Mouse (Mus musculus) forebrain, postnatal 0 days (tissue): ENCODE results near the gene Camta2. TPM values are rescaled to one million over a fixed set of nuclear protein-coding genes. Genes with fewer than 3 reads are reported as not detected.

Experiments
- ATAC-seq: fragments of 200-750 bp; cut with Nextera tagmentation; 2 replicates; pipeline ENCODE4 v1.8.0; 2017; ENCODE audit warnings: mild to moderate bottlenecking, moderate library complexity
- DNase-seq: peaks from one replicate; pipeline ENCODE4 v3.0.0-alpha.2; 2015
- H3K27ac ChIP-seq: fragments of 300-500 bp; sonication (generic); 2 replicates; pipeline ENCODE4 v1.5.1; 2014; ENCODE audit warnings: low read depth, mild to moderate bottlenecking, antibody characterized with exemption, low read length, moderate library complexity, mixed read lengths
- H3K27me3 ChIP-seq: fragments of 300-500 bp; sonication (generic); 2 replicates; pipeline ENCODE4 v1.6.1; 2014; ENCODE audit warnings: mild to moderate bottlenecking, low read length, mixed read lengths; ENCODE audit not compliant: insufficient read depth
- H3K36me3 ChIP-seq: fragments of 300-500 bp; sonication (generic); 2 replicates; pipeline ENCODE4 v1.6.1; 2014; ENCODE audit warnings: mild to moderate bottlenecking, moderate library complexity; ENCODE audit not compliant: insufficient read depth
- H3K4me1 ChIP-seq: fragments of 300-500 bp; sonication (generic); 2 replicates; pipeline ENCODE4 v1.6.1; 2014; ENCODE audit warnings: antibody characterized with exemption; ENCODE audit not compliant: insufficient read depth
- H3K4me2 ChIP-seq: fragments of 300-500 bp; sonication (generic); 2 replicates; pipeline ENCODE4 v1.6.1; 2014; ENCODE audit warnings: low read depth, mild to moderate bottlenecking, moderate library complexity
- H3K4me3 ChIP-seq: fragments of 300-500 bp; sonication (generic); 2 replicates; pipeline ENCODE4 v1.5.1; 2014; ENCODE audit warnings: low read depth, low read length, mixed read lengths
- H3K9ac ChIP-seq: fragments of 300-500 bp; sonication (generic); 2 replicates; pipeline ENCODE4 v1.6.1; 2014; ENCODE audit warnings: mild to moderate bottlenecking
- H3K9me3 ChIP-seq: fragments of 300-500 bp; sonication (generic); 2 replicates; pipeline ENCODE4 v1.6.1; 2016; ENCODE audit warnings: low read length
- CTCF ChIP-seq: sonication (generic); IDR thresholded peaks from 2 replicates; pipeline ENCODE4 v1.5.1; 2016; ENCODE audit warnings: antibody characterized with exemption, control low read depth, low read depth
- WGBS: fragments of 180-500 bp; shearing (Covaris S2); extraction: QIAGEN DNeasy Blood & Tissue Kit; methylation state at CpG from one replicate; pipeline ENCODE4 v1.1.7; 2014; 5-methylcytosine and 5-hydroxymethylcytosine counted together
- polyA plus RNA-seq: library from polyadenylated mRNA; unstranded; fragments of >200 nt; fragmentation: Nextera tagmentation; extraction: Ambion mirVana; gene quantifications from 2 replicates; pipeline ENCODE4 v1.2.1, GENCODE M21; 2015
- total RNA-seq: library from RNA; depleted of rRNA; stranded (reverse); fragments of >200 nt; gene quantifications from 2 replicates; pipeline ENCODE4 v1.2.3, GENCODE M21; 2014

Camta2 gene
- total and polyA plus RNA-seq, 2 experiments from 2014 or later: 17.3 to 17.7 TPM

DNA sequence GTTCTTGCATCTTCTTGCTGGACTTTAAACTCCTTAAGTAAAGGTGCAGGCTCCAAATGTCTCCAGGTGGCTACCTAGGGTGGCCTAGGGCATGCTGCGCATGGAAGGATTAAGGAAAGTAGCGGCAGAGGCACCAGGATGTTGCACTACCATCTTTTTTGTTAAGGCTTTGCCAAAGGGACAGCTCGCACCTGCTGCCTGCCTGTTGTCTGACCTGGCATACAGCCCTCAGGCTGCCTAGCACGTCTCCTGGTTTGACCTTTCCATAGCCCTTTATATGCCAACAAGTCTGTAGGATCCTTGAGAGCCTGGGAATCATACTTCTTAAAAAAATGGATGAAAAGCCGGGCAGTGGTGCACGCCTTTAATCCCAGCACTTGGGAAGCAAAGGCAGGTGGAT, 44.9 kb downstream of the Camta2 start:
- Histone ChIP-seq H3K4me3 (no peak overlapping the region), H3K4me2 (no peak overlapping the region), H3K27ac (no peak overlapping the region), H3K4me1 (peaks cover 12% of the 10 kb centered on the region), H3K9me3 (no peaks in the 10 kb centered on the region), H3K36me3 (peaks cover 16% of the 10 kb centered on the region), H3K27me3 (no peaks in the 10 kb centered on the region), H3K9ac (no peak overlapping the region)
- WGBS: 91% methylated on average over 6 of the region's 6 CpGs
- no peak for TF ChIP-seq CTCF
- DNase-seq (no peak), ATAC-seq (no peak)

DNA sequence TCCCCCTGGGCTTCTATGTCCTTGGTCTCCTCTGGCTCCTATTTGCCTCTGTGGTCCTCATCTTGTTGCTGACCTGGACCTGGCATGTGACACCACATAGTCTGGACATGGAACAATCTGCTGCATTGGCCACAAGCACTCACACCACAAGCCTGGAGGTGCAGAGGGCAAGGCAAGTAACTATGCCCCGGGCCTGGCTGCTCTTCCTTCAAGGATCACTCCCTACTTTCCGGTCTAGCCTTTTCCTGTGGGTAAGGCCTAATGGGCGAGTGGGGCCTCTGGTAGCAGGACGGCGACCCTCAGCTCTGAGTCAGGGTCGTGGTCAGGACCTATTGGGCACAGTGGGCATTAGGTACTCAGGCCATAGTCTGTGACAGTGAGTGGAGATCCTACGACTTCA, 46.7 kb downstream of the Camta2 start:
- 83% methylated on average over 7 of the region's 7 CpGs for WGBS
- Histone ChIP-seq H3K36me3 (peaks cover 16% of the 10 kb centered on the region), H3K4me1 (peaks cover 8% of the 10 kb centered on the region), H3K27ac (no peak overlapping the region), H3K27me3 (no peaks in the 10 kb centered on the region), H3K9ac (no peak overlapping the region), H3K4me2 (no peak overlapping the region), H3K4me3 (no peak overlapping the region), H3K9me3 (no peaks in the 10 kb centered on the region)
- no peak for DNase-seq
- no peak for ATAC-seq
- no peak for TF ChIP-seq CTCF

DNA sequence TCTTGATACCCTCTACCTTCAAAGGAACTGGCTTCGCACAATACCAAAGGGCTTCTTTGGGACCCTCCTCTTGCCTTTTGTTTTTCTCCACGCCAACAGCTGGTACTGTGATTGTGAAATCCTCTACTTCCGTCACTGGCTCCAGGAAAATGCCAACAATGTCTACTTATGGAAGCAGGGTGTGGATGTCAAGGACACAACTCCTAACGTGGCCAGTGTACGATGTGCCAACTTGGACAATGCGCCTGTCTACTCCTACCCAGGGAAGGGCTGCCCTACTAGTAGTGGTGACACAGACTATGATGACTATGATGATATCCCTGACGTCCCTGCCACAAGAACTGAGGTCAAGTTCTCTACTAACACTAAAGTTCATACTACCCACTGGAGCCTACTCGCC, 47.9 kb downstream of the Camta2 start:
- Histone ChIP-seq H3K9me3 (no peaks in the 10 kb centered on the region), H3K27ac (no peak overlapping the region), H3K4me3 (no peak overlapping the region), H3K27me3 (no peaks in the 10 kb centered on the region), H3K9ac (no peak overlapping the region), H3K4me1 (no peaks in the 10 kb centered on the region), H3K4me2 (no peak overlapping the region), H3K36me3 (peaks cover 10% of the 10 kb centered on the region)
- 80% methylated on average over 8 of the region's 8 CpGs for WGBS
- ATAC-seq (no peak), DNase-seq (no peak)
- TF ChIP-seq CTCF: no peak

DNA sequence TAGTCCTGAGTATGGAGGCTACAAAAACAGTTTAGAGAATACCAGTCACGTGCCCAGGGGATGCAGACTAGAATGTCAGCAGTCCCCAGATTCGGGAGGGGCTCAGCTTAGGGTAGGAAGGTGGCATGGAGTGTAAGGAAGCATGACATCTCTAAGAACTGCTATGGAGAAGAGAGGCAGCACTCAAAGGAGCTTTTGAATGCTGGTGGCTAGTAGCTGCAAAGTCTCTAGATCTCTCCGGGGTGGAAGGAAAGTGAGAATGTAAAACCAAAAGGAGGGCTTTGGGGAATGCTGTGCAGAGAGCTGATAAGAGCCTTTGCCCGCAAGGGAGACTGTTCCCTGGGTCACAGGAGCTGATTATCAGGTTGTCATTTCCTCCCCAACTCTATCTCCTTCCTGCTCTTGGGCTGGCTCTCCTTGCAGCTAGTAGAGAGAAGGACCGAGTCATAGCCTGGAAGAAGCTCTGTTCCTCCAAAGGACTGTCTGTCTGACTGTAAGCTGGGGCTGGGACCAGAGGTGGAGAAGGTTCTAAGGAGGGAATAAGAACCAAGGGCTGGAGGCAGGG, 49.1 kb downstream of the Camta2 start, which contains the start of gene Gp1ba:
Gene Gp1ba, plus strand, starts transcription at position 409 of the 565 bp plus-strand sequence.
- 63% methylated on average over 5 of the region's 5 CpGs for WGBS
- Histone ChIP-seq H3K27ac (no peak within 1 kb of the TSS), H3K27me3 (no peaks in the 10 kb centered on the region), H3K4me2 (no peak within 1 kb of the TSS), H3K36me3 (peaks cover 3% of the 10 kb centered on the region; the same call in 1 of the 2 replicates), H3K9ac (no peak within 1 kb of the TSS), H3K9me3 (no peaks in the 10 kb centered on the region), H3K4me1 (no peaks in the 10 kb centered on the region), H3K4me3 (no peak within 1 kb of the TSS)
- TF ChIP-seq CTCF: no peak
- no peak for ATAC-seq
- no peak for DNase-seq

DNA sequence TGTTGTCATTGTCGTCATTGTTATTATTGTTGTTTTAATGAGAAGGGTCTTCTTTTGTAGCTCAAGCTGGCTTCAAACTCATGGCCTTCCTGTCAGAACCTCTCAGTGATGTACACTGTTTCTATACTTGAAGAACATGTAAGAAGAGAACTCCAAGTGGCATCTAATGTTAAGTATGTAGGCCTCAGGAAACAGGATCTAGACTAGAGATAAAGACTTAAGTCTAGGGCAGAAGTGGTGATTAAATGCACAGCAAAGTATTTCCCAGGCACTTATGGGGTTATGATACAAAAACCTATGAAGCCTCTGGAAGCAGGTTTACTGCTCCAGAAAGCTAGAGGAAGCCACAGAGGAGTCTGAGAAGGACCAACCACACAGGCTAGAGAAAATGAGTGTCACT, 49.6 kb downstream of the Camta2 start:
- Histone ChIP-seq H3K36me3 (0 out of 2 replicates have a peak, but pooled peaks cover 3% of the 10 kb centered on the region), H3K27ac (no peak overlapping the region), H3K9ac (no peak overlapping the region), H3K4me1 (no peaks in the 10 kb centered on the region), H3K9me3 (no peaks in the 10 kb centered on the region), H3K27me3 (no peaks in the 10 kb centered on the region), H3K4me3 (no peak overlapping the region), H3K4me2 (no peak overlapping the region)
- no peak for ATAC-seq
- TF ChIP-seq CTCF: no peak
- no peak for DNase-seq
- 82% methylated on average over 1 of the region's 1 CpGs for WGBS

DNA sequence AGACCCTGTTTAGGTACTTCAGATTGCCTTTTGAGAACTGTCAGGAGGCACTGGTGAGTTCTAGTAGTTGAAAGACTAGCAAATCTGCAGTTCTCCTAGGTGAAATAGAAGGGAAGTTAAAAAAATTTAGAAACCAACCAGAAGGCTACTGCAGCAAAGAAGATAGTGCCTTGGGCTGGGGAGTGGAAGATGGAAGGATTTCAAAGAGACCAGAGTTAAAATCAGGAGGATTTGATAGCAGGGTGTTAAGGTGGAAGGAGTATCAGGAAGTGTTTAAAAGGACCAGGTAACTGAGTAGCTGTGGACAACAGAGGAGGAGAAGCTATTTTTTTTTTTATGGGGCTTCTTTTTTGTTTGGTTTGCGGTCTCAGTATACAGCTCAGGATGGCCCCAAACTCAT, 50.1 kb downstream of the Camta2 start:
- Histone ChIP-seq H3K9ac (no peak overlapping the region), H3K4me3 (no peak overlapping the region), H3K4me2 (no peak overlapping the region), H3K9me3 (no peaks in the 10 kb centered on the region), H3K27me3 (no peaks in the 10 kb centered on the region), H3K36me3 (0 out of 2 replicates have a peak, but pooled peaks cover 2% of the 10 kb centered on the region), H3K27ac (no peak overlapping the region), H3K4me1 (no peaks in the 10 kb centered on the region)
- no peak for TF ChIP-seq CTCF
- WGBS: 94% methylated on average over 1 of the region's 1 CpGs
- no peak for DNase-seq
- ATAC-seq: no peak

DNA sequence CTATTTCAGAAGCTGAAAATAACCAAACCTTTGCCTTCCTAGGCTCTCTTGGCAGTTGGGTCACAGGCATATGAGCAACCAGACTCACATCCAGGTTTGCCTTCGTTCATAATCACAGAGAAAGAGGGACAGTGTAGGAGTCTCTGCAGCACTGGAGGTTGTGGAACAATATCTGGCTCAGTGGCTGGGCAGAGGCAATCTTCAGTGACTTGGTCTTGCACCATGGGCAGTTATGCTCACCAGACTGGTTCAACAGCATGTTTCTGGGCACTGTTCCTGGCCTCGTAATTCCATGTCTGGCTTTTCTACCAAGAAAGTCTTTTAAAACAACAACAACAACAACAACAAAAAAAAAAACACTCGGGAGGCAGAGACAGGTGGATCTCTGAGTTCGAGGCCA, 52.3 kb downstream of the Camta2 start:
- H3K27ac ChIP-seq: no peak overlapping the region
- no peak overlapping the region for H3K4me2 ChIP-seq
- H3K9me3 ChIP-seq: no peaks in the 10 kb centered on the region
- no peak overlapping the region for H3K4me3 ChIP-seq
- no peaks in the 10 kb centered on the region for H3K4me1 ChIP-seq
- H3K36me3 ChIP-seq: no peaks in the 10 kb centered on the region
- WGBS: 78% methylated on average over 4 of the region's 4 CpGs
- H3K9ac ChIP-seq: no peak overlapping the region
- DNase-seq: no peak
- no peak for ATAC-seq
- no peaks in the 10 kb centered on the region for H3K27me3 ChIP-seq
- no peak for TF ChIP-seq CTCF
